Mouse (Mus musculus) kidney, postnatal 36 days (tissue): Measurements from ENCODE around the gene Dclk2.

Source experiments
- DNase-seq, 2 experiments: peaks; one replicate each; pipeline ENCODE4 v3.0.0; 2021 to 2022; ENCODE audit warnings: mixed read lengths in 2 of 2

Gene Dclk2

DNA sequence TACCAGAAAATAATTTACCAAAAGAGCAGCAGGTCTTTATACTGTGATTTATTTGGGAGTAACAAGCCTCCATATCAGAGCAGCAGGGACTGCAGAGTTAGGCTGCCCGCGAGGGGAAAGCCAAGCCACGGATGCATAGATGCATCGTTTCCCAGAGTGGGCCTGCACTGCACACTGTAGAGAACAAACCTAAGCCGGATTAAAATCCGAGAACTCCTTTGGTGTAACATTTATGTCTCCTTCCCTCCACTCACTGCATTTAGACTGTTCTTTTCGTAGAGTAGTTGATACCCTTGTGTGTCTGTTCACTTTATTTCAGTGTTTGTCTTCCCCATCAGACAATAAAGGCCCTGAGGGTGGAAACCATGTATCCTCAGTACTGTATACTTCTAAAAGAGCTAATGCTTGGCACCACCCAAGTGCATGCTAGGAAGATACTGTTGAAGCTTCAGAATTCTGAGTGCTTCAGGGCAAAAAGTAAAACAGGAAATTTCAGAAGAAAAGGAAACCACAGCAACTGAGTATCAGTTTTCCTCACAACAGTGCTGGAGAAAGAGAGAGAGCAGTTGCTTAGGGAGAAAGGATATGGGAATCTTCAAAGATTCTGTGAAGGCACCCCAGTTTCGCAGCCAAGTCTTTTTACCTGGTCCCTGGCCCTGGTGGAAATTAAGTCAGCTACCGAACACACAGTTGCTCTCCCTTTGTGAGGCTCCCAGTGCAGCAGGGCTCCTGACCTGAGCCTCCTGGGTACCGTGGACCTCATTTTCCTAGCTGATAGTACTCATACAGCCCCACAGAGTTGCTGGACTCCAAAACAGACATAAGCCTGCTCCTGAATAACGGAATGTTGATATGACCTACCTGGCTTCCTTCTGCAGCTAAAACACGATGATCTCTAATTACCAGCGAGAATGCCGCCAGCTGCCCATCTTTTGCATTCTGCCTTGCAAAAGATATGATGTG lies 165.8 kb downstream of the Dclk2 start:
- DNase-seq = no peak

DNA sequence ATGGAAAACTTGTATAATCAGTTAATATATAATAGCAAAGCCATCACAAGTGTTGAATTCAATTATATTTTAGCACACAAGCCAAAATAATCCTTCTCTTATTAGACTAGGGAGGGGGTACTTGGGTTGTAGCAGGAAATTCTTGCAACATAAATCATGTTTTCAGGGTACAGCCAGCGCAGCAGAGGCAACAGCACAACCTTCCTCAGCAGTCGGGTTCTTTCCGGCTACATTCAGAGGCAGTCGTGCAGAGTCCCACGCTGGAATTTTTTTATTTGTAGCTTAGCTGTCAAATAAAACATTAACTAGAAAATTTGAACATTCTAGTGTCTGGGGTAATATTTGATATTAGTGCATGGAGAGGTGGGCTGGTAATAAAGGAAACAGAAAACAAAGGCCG lies 166.5 kb downstream of the Dclk2 start:
- DNase-seq = peak; percentile 38 to 42

DNA sequence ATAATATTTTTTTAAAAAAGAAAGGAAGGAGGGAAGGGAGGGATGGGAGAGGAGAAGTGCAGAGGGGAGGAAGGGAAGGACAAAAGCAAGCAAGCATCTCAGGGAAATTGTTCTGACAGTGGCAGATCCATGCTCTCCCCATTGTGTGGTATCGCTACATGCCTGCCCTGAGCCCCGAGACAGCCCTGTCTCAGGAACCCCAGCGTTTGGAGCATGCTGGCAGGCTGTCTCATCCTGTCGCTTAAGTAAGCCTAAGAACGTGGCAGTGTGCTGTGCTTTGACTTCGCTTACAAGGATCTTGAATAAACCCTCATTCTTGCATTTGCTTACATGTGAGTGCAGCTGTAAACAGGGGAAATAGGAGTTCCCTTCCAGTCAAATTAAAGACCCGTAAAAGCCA lies 170.0 kb downstream of the Dclk2 start:
- no peak for DNase-seq

DNA sequence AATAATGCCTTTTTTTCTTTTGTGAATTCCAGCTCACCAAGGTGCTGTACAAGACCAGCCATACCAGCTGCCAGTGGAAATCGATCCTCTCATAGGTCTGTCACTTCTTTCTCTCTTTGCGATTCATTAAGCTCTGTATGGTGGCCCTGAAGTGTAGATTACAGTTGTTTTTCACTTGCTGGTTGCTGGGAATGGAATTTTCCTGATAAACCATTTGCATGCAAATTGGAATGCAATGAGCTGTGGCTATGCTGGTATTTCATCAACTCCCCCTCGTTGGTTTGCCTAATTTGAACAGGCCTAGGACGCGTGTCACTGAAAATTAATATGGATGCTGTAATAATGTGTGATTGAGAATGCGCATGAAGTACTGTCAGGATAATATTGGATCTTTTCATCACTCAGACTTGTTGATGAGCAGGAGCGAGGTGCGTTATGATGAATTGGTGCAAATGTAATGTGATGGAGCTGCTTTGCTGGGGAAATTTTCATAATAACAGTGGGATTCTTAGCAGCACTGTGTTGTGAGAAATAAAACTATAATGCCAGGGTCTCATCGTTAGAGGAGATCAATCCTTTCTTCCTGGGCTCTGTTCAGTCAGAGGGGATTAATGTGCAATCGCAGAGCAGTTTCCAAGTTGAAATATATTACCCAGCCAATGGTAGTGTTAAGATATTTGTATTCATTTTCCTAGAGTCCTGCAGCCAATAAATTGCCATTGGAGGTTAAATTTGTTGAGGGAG lies 174.7 kb downstream of the Dclk2 start:
- DNase-seq = peak in 1 of 2 experiments; percentile 30

DNA sequence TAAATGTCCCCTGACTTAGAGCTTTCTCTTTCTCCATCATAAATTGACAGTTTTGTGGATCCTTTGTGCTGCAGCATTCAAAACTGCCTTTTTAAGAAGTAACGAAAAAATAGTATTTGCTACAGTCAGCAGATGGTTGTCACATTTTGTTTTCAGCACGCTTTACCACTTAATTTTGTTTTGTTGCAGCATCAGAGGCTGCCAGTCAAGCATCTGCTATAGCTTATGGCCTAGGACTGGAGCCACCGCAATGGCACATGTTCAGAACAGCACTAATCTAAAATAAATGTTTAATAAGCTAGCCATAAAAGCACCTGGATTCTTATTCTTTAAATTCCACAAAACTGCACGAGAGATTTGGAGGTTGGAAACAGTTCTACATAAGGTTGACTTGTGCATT lies 175.3 kb downstream of the Dclk2 start:
- no peak for DNase-seq

DNA sequence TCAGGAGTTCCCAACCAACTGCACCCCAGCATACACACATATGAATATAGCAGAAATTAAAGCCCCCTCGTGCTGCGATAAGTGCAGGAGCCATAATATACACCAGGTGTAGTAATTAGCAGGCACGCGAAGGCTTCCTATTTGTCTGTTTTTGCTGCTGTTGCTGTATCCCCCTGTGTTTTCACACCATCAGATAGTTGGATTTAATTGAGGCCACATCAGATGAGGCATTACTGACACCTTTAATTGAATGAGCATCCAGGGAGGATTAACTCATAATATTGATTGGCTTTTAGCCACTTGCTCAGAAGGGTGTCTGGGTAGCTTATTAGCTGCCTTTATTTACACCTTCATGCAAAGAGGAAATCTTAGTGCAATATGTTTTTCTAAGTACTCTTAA lies 180.9 kb downstream of the Dclk2 start:
- DNase-seq = no peak

DNA sequence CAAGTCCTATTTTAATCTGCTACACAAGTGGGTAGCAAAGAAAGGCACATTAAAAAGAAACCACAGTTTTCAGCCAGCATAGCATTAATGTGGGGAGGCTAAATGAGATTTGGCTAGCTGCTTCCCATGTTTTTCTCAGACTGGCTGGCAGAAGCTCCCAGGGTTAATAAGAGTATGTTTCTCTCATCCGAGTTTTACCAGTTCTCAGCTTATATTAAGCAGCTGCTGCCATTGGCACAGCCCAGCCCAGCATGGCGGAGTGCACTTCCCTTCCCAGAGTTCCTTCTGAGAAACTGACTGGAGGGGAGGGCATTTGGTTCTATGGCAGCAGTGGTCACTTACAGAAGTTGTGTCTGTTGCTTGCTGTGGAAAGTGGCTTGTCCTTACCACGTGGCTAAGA lies 181.8 kb downstream of the Dclk2 start:
- no peak for DNase-seq
